Mouse (Mus musculus) erythroblast, embryonic 14.5 days (primary cell): ENCODE results near the gene Dennd5a. TPM values are rescaled to one million over a fixed set of nuclear protein-coding genes. Genes with fewer than 3 reads are reported as not detected.
A peak's percentile ranks its signal among the peaks of the same experiment; 100 is the strongest.
"Not testable (repeated sequence)": the region's sequence is repeated elsewhere in the genome, so short reads cannot be mapped to it uniquely, and the experiment has no call there.

ENCODE experiments used
- H3K27me3 ChIP-seq: 2 replicates; pipeline ENCODE4 v1.6.1; 2012; ENCODE audit warnings: inconsistent platforms; ENCODE audit not compliant: control insufficient read depth
- H3K36me3 ChIP-seq: 2 replicates; pipeline ENCODE4 v1.6.1; 2012; ENCODE audit warnings: mild to moderate bottlenecking, inconsistent platforms; ENCODE audit not compliant: control insufficient read depth
- H3K4me1 ChIP-seq: 2 replicates; pipeline ENCODE4 v1.6.1; 2012; ENCODE audit warnings: inconsistent platforms; ENCODE audit not compliant: control insufficient read depth
- H3K4me3 ChIP-seq: replicated peaks from 2 replicates; pipeline ENCODE3; 2012; ENCODE audit warnings: moderate library complexity, mild to moderate bottlenecking, inconsistent platforms
- H3K9me3 ChIP-seq: 2 replicates; pipeline ENCODE4 v1.6.1; 2012; ENCODE audit warnings: low read length, inconsistent platforms, mixed read lengths; ENCODE audit not compliant: control insufficient read depth
- GATA1 ChIP-seq: IDR thresholded peaks from 2 replicates; pipeline ENCODE4 v1.6.1; 2012; ENCODE audit warnings: low read length, inconsistent platforms, mixed read lengths
- TAL1 ChIP-seq: IDR thresholded peaks from 3 replicates; pipeline ENCODE4 v1.6.1; 2012; ENCODE audit warnings: low read length, inconsistent platforms, mixed read lengths
- polyA plus RNA-seq: library from polyadenylated mRNA; stranded (reverse); fragments of >175 nt; gene quantifications from 2 replicates; pipeline ENCODE4 v1.2.3, GENCODE M21; 2012

The Dennd5a gene
- polyA plus RNA-seq, 1 experiment: 0.45 TPM

- TF ChIP-seq GATA1 (no peak), TAL1 (no peak)
- Histone ChIP-seq H3K9me3 (no peaks in the 10 kb centered on the region), H3K4me1 (peaks cover 8% of the 10 kb centered on the region), H3K36me3 (no peaks in the 10 kb centered on the region), H3K27me3 (peaks cover 3% of the 10 kb centered on the region), H3K4me3 (no peak overlapping the region)
Measured at GRCm38 (mm10) chr7:109991286-109991685, 31.0 kb upstream of the Dennd5a start.

DNA sequence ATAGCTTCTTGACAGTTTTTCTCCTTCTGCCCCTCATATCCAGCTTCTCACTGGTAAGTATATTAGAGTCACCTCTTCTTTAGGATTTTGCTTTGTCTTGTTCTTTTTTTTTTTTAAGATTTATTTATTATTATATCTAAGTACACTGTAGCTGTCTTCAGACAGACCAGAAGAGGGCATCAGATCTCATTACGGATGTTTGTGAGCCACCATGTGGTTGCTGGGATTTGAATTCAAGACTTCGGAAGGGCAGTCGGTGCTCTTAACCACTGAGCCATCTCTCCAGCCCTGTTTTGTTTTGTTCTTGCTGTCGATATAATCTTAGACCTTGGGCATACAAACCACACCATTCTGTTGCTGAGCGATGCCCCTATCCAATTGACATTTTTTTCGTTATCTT is 26.5 kb upstream of the Dennd5a start, which contains the start of gene Tmem41b:
TSS of gene Tmem41b (minus strand) at position 155 of the 400 bp plus-strand sequence.
- Histone ChIP-seq H3K36me3 (peaks cover 17% of the 10 kb centered on the region), H3K4me3 (peak within 1 kb of the TSS; percentile 75), H3K4me1 (peaks cover 29% of the 10 kb centered on the region)
- H3K9me3 ChIP-seq, H3K27me3 ChIP-seq: not testable (repeated sequence)

DNA sequence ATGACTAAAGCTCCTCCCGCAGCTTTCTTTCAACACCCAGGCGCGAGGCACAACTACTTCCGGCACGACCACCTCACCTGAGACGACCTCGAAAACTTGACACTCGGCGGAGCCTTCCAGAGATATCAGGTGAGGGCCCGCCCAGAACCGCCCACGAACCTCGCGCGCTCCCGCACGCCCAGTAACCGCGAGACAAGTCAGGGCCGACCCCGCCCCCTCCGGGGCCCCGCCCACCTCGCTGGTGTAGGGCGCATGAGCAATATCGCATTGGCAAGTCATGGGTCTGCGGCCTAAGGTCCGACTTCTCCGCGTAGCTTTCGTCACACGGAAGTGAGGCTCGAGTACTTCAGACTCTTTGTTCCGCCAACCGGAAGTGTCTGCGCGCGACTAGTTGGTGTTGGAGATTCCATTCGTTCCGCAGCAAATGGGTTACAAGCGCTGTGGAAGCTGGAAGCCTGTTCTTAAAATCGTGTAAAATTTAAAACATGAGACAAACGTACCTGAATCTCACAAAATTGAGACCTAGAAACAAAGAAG is 25.9 kb upstream of the Dennd5a start:
- peak overlapping the region; percentile 75 for H3K4me3 ChIP-seq
- H3K9me3 ChIP-seq: no peaks in the 10 kb centered on the region
- H3K4me1 ChIP-seq: peaks cover 29% of the 10 kb centered on the region
- peaks cover 3% of the 10 kb centered on the region for H3K27me3 ChIP-seq
- TF ChIP-seq TAL1 (no peak), GATA1 (0 out of 2 replicates have a peak, but pooled peaks have one; percentile 13)
- H3K36me3 ChIP-seq: peaks cover 22% of the 10 kb centered on the region

GRCm38 (mm10) chr7:109985661-109986132 is 25.4 kb upstream of the Dennd5a start:
- peaks cover 29% of the 10 kb centered on the region for H3K4me1 ChIP-seq
- TF ChIP-seq TAL1 (no peak), GATA1 (no peak)
- H3K36me3 ChIP-seq: peaks cover 23% of the 10 kb centered on the region
- peak overlapping the region; percentile 75 for H3K4me3 ChIP-seq
- H3K9me3 ChIP-seq: no peaks in the 10 kb centered on the region
- H3K27me3 ChIP-seq: peaks cover 3% of the 10 kb centered on the region

- H3K9me3 ChIP-seq, H3K4me3 ChIP-seq, H3K27me3 ChIP-seq: not testable (repeated sequence)
- H3K36me3 ChIP-seq: peaks cover 32% of the 10 kb centered on the region
- peaks cover 29% of the 10 kb centered on the region for H3K4me1 ChIP-seq
Measured at GRCm38 (mm10) chr7:109984608-109985007, 24.3 kb upstream of the Dennd5a start.

GRCm38 (mm10) chr7:109977131-109977530 is 16.9 kb upstream of the Dennd5a start:
- peaks cover 71% of the 10 kb centered on the region for H3K36me3 ChIP-seq

DNA sequence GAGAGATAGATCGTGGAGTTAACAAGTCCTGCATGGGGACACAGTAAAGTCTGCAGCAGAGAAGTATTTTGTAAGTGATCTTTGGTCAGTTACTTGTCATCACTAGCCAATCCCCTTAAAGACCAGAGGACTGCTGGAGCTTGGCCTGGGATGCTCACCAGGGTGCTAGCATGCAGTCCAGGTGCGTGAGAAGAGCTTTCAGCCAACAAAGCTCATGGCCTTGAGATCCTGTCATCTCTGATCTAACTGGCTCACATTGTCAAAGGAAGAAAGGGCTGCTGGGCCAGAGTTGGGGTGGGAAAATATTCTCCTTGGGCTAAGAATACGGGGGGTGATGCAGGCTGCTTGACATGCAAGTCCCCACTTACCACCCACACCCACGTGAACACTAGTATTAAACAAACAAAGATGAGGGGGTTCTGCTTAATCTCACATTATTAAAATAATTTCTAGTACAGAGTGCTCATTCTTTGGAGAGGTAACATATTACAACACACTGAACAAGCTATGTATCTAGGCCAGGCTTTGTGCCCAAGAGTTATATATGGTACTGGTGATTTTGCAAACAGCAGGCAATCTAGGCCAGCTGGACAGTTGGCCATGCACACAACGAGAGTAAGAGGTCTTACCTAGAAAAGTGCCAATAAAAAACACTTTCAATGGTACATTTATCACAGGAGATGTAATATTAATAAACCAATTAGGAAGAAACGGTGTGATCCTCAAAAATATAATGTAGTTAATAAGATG is 15.9 kb upstream of the Dennd5a start:
- Histone ChIP-seq H3K27me3 (no peaks in the 10 kb centered on the region), H3K36me3 (peaks cover 62% of the 10 kb centered on the region), H3K9me3 (no peaks in the 10 kb centered on the region), H3K4me3 (no peak overlapping the region), H3K4me1 (no peaks in the 10 kb centered on the region)
- TF ChIP-seq TAL1 (no peak), GATA1 (no peak)

More at GRCm38 (mm10) chr7:109977131-109977530, 16.9 kb upstream of the Dennd5a start:
- H3K4me1 ChIP-seq, H3K9me3 ChIP-seq, H3K27me3 ChIP-seq, H3K4me3 ChIP-seq: not testable (repeated sequence)

DNA sequence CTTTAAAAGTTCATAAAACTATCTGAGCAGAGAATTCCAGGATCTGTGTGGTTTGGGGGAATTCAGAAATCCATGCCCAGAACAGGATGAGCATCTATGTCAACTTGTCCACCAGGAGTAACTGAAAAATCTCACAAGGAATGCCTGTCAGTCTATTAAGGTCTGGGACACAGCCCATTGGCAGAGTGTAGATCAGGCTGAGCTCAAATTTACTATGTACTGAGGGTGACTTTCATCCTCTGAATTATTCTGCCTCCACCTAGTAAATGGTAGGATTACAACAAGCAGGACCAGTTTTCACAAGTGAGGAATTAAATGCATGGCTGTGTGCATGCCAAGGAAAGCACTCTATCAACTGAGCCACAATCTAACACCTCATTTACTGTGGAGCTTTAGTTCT is 9.3 kb upstream of the Dennd5a start:
- TF ChIP-seq TAL1 (no peak), GATA1 (no peak)
- Histone ChIP-seq H3K36me3 (peaks cover 11% of the 10 kb centered on the region), H3K27me3 (no peaks in the 10 kb centered on the region)

GRCm38 (mm10) chr7:109968924-109969450 is 8.7 kb upstream of the Dennd5a start:
- Histone ChIP-seq H3K9me3 (no peaks in the 10 kb centered on the region), H3K36me3 (peaks cover 10% of the 10 kb centered on the region), H3K4me1 (0 out of 2 replicates have a peak, but pooled peaks cover 2% of the 10 kb centered on the region), H3K4me3 (no peak overlapping the region), H3K27me3 (no peaks in the 10 kb centered on the region)
- no peak for TF ChIP-seq GATA1
- no peak for TF ChIP-seq TAL1

More for the DNA sequence above, 9.3 kb upstream of the Dennd5a start:
- Histone ChIP-seq H3K9me3 (no peaks in the 10 kb centered on the region), H3K4me1 (0 out of 2 replicates have a peak, but pooled peaks cover 2% of the 10 kb centered on the region), H3K4me3 (no peak overlapping the region)
